Mouse (Mus musculus): ENCODE results near the gene Hoxd3. TPM values are rescaled to one million over a fixed set of nuclear protein-coding genes. Genes with fewer than 3 reads are reported as not detected.

The Hoxd3 gene
- polyA plus RNA-seq, 1 experiment from 2014 or later = 1.3 TPM

DNA sequence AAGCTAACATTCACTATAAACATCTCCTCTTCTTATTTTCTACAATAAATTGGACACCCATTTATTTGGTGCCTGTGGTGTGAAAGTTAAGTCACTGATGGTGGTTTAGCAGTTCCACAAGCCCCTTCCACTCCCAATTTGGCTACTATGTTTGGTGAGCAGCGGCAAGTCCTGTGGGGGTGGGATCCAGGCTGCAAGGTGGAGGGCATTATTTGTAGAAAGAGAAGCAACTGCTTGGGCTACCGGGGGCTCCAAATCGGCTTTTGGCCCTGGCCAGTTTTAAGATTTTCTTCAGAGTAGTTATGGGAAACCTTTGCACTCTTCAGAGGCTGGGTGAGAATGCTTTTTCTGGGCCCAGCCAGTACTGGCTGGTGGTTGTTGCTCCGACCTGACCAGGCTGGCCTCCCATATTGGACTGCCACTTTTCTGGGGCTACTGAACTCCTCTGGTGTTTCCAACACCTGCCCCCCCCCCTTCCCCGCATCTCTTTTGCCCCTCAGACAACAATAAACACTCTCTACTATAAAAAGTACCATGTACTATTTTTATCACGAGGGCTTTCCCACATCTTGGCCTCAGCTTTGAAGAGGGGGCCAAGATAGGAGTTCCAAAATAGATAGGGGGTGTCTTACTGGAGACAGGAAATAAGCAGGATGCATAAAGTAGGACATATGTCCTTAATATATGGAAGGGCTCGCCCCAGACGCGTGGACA lies 20.2 kb downstream of the Hoxd3 start:
- Histone ChIP-seq H3K27ac (replicated peaks) (no peak overlapping the region), H3K27me3 (ENCODE audit: control insufficient read depth, insufficient read depth, low read length) (peaks cover 24% of the 10 kb centered on the region), H3K9me3 (ENCODE audit: control insufficient read depth, low read length) (no peaks in the 10 kb centered on the region), H3K9ac (ENCODE audit: low read length) (no peak overlapping the region), H3K4me1 (replicated peaks; ENCODE audit: control insufficient read depth, insufficient read depth) (no peaks in the 10 kb centered on the region), H3K36me3 (ENCODE audit: control insufficient read depth, insufficient read depth, low read length) (no peaks in the 10 kb centered on the region), H3K4me3 (ENCODE audit: low read depth, low read length) (no peak overlapping the region), H3K4me2 (replicated peaks; ENCODE audit: low read depth) (no peak overlapping the region)
- ATAC-seq (ENCODE audit: low FRiP score, low TSS enrichment) (no peak), DNase-seq (ENCODE audit: low spot score) (no peak)
- no peak for TF ChIP-seq EP300 (optimal IDR thresholded peaks at IDR 0.05)
- TF ChIP-seq CTCF (IDR thresholded peaks at IDR 0.05; ENCODE audit: low read depth) = no peak
- 20% methylated on average over 9 of the region's 9 CpGs for WGBS

DNA sequence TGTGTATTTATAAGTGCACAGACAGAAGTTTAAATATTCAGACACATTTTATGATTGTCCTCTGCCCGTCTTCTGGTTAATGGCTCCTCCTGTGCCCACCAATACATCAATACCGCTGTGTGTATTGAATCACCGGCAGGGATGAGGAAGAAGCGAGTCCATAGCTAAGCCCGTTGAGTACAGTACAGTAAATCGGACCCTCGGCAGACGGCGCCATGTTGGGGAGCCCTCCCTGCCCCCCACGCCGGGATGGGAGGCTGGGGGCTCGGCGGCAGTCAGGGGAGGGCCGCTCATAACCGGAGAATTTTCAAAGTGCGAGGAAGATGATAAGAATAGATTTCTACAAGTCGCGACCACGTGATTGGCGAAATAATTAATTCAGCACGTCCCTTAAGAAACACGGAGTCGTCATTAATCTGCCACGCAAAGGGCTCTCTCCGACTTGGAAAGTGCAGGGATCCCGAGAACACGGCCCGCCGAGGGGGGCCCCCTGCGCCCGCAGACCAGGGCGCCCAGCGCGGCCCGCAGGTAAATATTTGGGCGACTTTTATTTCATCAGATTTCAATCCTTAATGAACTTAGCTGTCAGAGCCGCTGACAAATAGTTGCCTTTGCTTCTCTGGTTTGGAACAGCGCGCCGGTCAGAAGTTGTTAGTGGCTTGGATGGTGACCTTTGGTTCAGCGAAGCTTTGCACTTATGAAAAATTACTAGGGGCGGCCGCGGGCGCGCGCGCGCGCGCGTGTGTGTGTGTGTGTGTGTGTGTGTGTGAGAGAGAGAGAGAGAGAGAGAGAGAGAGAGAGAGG lies 21.0 kb downstream of the Hoxd3 start:
- Histone ChIP-seq H3K9ac (ENCODE audit: low read length) (no peak overlapping the region), H3K4me2 (replicated peaks; ENCODE audit: low read depth) (peak overlapping the region; percentile 25), H3K4me3 (ENCODE audit: low read depth, low read length) (peak overlapping the region; percentile 19), H3K27ac (replicated peaks) (no peak overlapping the region), H3K36me3 (ENCODE audit: control insufficient read depth, insufficient read depth, low read length) (no peaks in the 10 kb centered on the region), H3K27me3 (ENCODE audit: control insufficient read depth, insufficient read depth, low read length) (peaks cover 28% of the 10 kb centered on the region), H3K4me1 (replicated peaks; ENCODE audit: control insufficient read depth, insufficient read depth) (no peaks in the 10 kb centered on the region), H3K9me3 (ENCODE audit: control insufficient read depth, low read length) (no peaks in the 10 kb centered on the region)
- DNase-seq (ENCODE audit: low spot score) (no peak), ATAC-seq (ENCODE audit: low FRiP score, low TSS enrichment) (no peak)
- TF ChIP-seq CTCF (IDR thresholded peaks at IDR 0.05; ENCODE audit: low read depth) (no peak), EP300 (optimal IDR thresholded peaks at IDR 0.05) (no peak)
- 3% methylated on average over 52 of the region's 52 CpGs for WGBS

DNA sequence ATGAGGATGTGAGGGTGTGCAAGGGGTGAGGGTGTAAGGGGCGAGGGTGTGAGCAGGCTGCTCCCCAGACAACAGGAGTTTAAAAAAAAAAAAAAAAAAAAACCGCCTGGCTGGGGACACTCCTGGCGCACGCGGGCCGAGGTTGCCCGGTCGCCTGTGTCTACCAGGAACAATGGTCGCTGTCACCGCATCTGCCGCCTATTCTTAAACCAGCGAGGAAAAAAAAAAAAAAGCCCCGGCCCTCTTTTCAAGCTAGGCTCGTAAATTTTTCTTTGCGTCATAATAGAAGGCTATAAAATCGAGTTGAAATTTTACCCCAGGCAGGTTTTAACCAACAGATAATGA lies 21.6 kb downstream of the Hoxd3 start:
- no peak overlapping the region for H3K27ac ChIP-seq (replicated peaks)
- DNase-seq (ENCODE audit: low spot score) = no peak
- WGBS = 5% methylated on average over 14 of the region's 16 CpGs
- TF ChIP-seq EP300 (optimal IDR thresholded peaks at IDR 0.05) (no peak), CTCF (IDR thresholded peaks at IDR 0.05; ENCODE audit: low read depth) (no peak)
- H3K36me3 ChIP-seq (ENCODE audit: control insufficient read depth, insufficient read depth, low read length) = no peaks in the 10 kb centered on the region
- peaks cover 34% of the 10 kb centered on the region for H3K27me3 ChIP-seq (ENCODE audit: control insufficient read depth, insufficient read depth, low read length)
- no peak overlapping the region for H3K4me3 ChIP-seq (ENCODE audit: low read depth, low read length)
- H3K9ac ChIP-seq (ENCODE audit: low read length) = no peak overlapping the region
- no peak for ATAC-seq (ENCODE audit: low FRiP score, low TSS enrichment)
- H3K4me2 ChIP-seq (replicated peaks; ENCODE audit: low read depth) = no peak overlapping the region
- no peaks in the 10 kb centered on the region for H3K4me1 ChIP-seq (replicated peaks; ENCODE audit: control insufficient read depth, insufficient read depth)
- no peaks in the 10 kb centered on the region for H3K9me3 ChIP-seq (ENCODE audit: control insufficient read depth, low read length)

DNA sequence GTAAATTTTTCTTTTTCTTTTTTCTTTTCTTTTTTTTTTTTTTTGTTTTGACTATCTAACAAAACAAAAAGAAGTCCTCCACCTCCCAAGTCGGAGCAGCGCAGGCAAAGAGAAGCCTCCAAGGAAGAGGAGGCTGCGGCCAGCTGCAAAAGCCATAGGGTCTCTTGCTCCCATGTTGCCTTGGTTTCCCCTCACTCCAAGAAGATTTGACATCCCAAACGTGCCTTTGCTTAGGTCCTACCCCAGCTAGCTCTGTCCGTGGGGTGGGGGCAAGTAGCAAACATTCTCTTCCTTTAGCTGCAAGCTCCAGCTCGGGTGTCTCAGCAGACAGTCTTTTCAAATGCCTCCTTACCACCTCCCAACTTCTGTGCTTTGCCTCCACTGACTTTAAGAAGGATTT lies 22.0 kb downstream of the Hoxd3 start:
- H3K4me2 ChIP-seq (replicated peaks; ENCODE audit: low read depth) = no peak overlapping the region
- no peak overlapping the region for H3K4me3 ChIP-seq (ENCODE audit: low read depth, low read length)
- TF ChIP-seq CTCF (IDR thresholded peaks at IDR 0.05; ENCODE audit: low read depth) = no peak
- no peak for TF ChIP-seq EP300 (optimal IDR thresholded peaks at IDR 0.05)
- no peak overlapping the region for H3K27ac ChIP-seq (replicated peaks)
- H3K36me3 ChIP-seq (ENCODE audit: control insufficient read depth, insufficient read depth, low read length) = no peaks in the 10 kb centered on the region
- peaks cover 36% of the 10 kb centered on the region for H3K27me3 ChIP-seq (ENCODE audit: control insufficient read depth, insufficient read depth, low read length)
- 19% methylated on average over 6 of the region's 6 CpGs for WGBS
- no peak overlapping the region for H3K9ac ChIP-seq (ENCODE audit: low read length)
- no peaks in the 10 kb centered on the region for H3K4me1 ChIP-seq (replicated peaks; ENCODE audit: control insufficient read depth, insufficient read depth)
- ATAC-seq (ENCODE audit: low FRiP score, low TSS enrichment) (no peak), DNase-seq (ENCODE audit: low spot score) (no peak)
- no peaks in the 10 kb centered on the region for H3K9me3 ChIP-seq (ENCODE audit: control insufficient read depth, low read length)

DNA sequence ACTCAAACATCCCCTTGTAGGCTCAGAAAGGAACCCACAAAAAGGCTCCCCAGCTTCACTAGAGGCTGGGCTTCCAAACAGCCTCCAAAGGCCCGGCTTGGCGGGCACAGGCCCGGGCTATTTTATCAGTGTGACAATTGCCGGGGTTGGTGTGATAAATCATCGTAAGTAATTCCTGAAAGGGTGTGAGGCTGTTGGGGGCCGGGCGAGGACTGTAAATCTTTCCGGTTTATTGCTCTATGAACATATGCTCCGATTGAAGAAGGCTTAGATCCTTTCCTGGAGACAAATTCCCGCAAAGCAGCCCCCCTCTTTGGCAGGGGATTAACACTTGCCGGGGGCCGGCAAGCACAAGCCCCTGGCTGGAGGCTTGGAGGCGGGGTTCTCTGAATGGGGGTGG lies 22.7 kb downstream of the Hoxd3 start:
- Histone ChIP-seq H3K9me3 (ENCODE audit: control insufficient read depth, low read length) (no peaks in the 10 kb centered on the region), H3K4me3 (ENCODE audit: low read depth, low read length) (no peak overlapping the region), H3K9ac (ENCODE audit: low read length) (no peak overlapping the region), H3K4me1 (replicated peaks; ENCODE audit: control insufficient read depth, insufficient read depth) (no peaks in the 10 kb centered on the region), H3K36me3 (ENCODE audit: control insufficient read depth, insufficient read depth, low read length) (no peaks in the 10 kb centered on the region), H3K27ac (replicated peaks) (no peak overlapping the region), H3K27me3 (ENCODE audit: control insufficient read depth, insufficient read depth, low read length) (peaks cover 41% of the 10 kb centered on the region), H3K4me2 (replicated peaks; ENCODE audit: low read depth) (no peak overlapping the region)
- WGBS = 12% methylated on average over 13 of the region's 13 CpGs
- TF ChIP-seq CTCF (IDR thresholded peaks at IDR 0.05; ENCODE audit: low read depth) (no peak), EP300 (optimal IDR thresholded peaks at IDR 0.05) (no peak)
- DNase-seq (ENCODE audit: low spot score) (no peak), ATAC-seq (ENCODE audit: low FRiP score, low TSS enrichment) (no peak)

All from stomach, postnatal 0 days (tissue).